Comparison of ENCODE assay signal across 24 mouse cellular contexts in genomic region chr13:42478825-42479224, GRCm38 (mm10).
"Had no signal": no experiment of that assay in that cellular context is flagged by ENCODE, and none has a peak within 500 bp of the region (broad histone marks: within the 10 kb centered on the region; RNA-seq: fewer than 3 reads in every experiment).

No protein-coding gene starts in this region.

- H3K4me1 ChIP-seq: limb, embryonic 10.5 days; limb, embryonic 13.5 days; liver, embryonic 12.5 days; liver, embryonic 15.5 days; lung, embryonic 15.5 days; megakaryocyte, embryonic 14.5 days; midbrain, embryonic 13.5 days; neural tube, embryonic 13.5 days; stomach, embryonic 15.5 days had no signal

- H3K4me2 ChIP-seq: limb, embryonic 13.5 days; liver, embryonic 12.5 days; liver, embryonic 15.5 days; lung, embryonic 15.5 days; midbrain, embryonic 13.5 days; neural tube, embryonic 13.5 days; stomach, embryonic 15.5 days had no signal

- H3K4me3 ChIP-seq: layer of hippocampus, adult 2 months; limb, embryonic 10.5 days; limb, embryonic 13.5 days; liver, embryonic 12.5 days; liver, embryonic 15.5 days; lung, embryonic 15.5 days; megakaryocyte, embryonic 14.5 days; midbrain, embryonic 10.5 days; midbrain, embryonic 13.5 days; myocyte; neural tube, embryonic 13.5 days; stomach, embryonic 15.5 days had no signal

- H3K9ac ChIP-seq: limb, embryonic 13.5 days; liver, embryonic 12.5 days; liver, embryonic 15.5 days; lung, embryonic 15.5 days; midbrain, embryonic 13.5 days; neural tube, embryonic 13.5 days; stomach, embryonic 15.5 days had no signal

- H3K27ac ChIP-seq: kidney, postnatal 0 days; layer of hippocampus, adult 2 months; limb, embryonic 10.5 days; limb, embryonic 13.5 days; liver, embryonic 12.5 days; liver, embryonic 15.5 days; lung, embryonic 15.5 days; midbrain, embryonic 10.5 days; midbrain, embryonic 13.5 days; neural tube, embryonic 13.5 days; stomach, embryonic 15.5 days had no signal

- DNase-seq: layer of hippocampus, adult 9-11 months; liver; lung, adult 18-20 months; lung, postnatal 10 days; lung, postnatal 36 days; retina, postnatal 1 day; right cerebral cortex, postnatal 4 days; thymus, postnatal 36 days had no signal

- H3K9me3 ChIP-seq: limb, embryonic 10.5 days; limb, embryonic 13.5 days; liver, embryonic 12.5 days; liver, embryonic 15.5 days; lung, embryonic 15.5 days; midbrain, embryonic 10.5 days; midbrain, embryonic 13.5 days; neural tube, embryonic 13.5 days; stomach, embryonic 15.5 days had no signal

- H3K27me3 ChIP-seq: limb, embryonic 13.5 days; liver, embryonic 12.5 days; liver, embryonic 15.5 days; lung, embryonic 15.5 days; megakaryocyte, embryonic 14.5 days; midbrain, embryonic 13.5 days; neural tube, embryonic 13.5 days; stomach, embryonic 15.5 days had no signal

- ATAC-seq: inflammation-experienced regulatory T-cells, adult 6 months; intestine, embryonic 16.5 days; liver, embryonic 12.5 days; midbrain, embryonic 13.5 days; midbrain, embryonic 16.5 days had no signal

- H3K36me3 ChIP-seq: limb, embryonic 10.5 days; limb, embryonic 13.5 days; liver, embryonic 12.5 days; liver, embryonic 15.5 days; lung, embryonic 15.5 days; midbrain, embryonic 10.5 days; midbrain, embryonic 13.5 days; neural tube, embryonic 13.5 days; stomach, embryonic 15.5 days had no signal
